Mouse (Mus musculus): ENCODE measurements around the gene Tom1l1.

The Tom1l1 gene

DNA sequence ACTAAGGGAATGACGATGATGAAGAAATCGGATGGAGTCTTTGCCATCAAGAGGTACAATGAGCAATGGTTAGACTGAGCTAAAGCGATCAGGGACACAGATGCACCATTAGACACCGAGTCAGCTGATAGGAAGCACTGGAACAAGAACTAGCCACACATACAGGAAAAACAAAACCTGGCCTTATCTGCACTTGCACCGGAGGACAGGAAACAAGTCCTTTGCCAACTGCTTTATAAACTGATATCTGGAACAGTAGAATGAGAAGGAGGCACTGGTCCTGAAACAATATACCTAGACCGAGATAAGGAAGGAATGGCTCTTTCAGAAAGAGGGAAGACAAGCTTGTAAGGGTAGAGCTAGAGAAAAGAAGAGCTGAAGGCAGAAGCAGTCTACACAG lies 73.4 kb downstream of the Tom1l1 start:
- no peak for DNase-seq

DNA sequence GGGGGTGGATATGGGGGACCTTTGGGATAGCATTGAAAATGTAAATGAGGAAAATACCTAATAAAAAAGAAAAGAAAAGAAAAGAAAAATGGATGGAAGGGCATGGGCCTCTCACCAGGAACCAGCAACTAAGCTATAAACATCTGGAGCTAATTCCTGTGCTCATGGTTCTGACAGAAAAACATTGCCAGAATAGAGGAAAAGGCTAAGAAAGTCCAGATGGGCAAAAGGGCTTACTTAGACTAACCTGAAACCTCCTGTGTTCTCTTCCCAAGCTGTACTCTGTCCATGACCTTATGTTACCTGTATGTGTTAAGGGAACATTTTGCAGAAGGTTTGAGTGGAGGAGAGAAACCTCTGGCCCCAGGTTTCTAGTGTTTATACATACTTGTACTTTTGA lies 76.0 kb downstream of the Tom1l1 start:
- no peak for DNase-seq

DNA sequence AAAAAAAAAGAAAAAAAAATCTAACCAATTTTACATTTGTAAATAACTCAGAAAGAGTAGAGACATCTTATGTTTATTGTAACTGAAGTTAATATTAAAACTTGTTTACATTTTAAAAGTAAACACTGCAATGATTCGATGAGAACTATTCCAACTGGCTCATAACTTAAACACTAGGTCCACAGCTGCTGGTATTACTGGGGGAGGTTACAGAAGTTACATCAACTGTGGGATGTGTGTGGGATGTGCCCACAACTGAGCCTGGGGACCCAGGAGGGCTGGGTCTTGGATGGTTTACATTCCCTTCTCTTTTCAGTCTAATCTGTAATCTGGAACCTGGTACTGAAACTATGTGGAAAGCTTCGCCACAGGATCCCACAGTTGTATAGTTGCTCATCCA lies 85.1 kb downstream of the Tom1l1 start:
- no peak for DNase-seq

DNA sequence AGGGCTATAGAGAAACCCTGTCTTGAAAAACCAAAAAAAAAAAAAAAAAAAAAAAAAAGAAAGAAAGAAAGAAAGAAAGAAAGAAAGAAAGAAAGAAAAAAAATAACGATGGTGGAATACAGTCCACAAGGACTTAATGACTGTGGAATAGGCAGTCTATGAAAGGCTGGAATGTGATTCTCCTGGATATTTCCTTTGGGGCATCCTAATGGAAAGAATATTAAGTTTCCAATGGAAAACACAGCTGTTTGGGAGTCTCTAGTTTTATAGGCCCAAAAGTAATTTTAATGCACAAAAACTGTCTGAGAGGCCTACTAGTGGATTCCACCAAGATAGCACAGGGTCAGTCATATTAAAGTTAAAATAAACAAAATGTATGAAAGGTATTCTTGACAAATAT lies 92.3 kb downstream of the Tom1l1 start:
- no peak for DNase-seq

Data from cerebellum, postnatal 36 days (tissue).